In the genomic region with DNA sequence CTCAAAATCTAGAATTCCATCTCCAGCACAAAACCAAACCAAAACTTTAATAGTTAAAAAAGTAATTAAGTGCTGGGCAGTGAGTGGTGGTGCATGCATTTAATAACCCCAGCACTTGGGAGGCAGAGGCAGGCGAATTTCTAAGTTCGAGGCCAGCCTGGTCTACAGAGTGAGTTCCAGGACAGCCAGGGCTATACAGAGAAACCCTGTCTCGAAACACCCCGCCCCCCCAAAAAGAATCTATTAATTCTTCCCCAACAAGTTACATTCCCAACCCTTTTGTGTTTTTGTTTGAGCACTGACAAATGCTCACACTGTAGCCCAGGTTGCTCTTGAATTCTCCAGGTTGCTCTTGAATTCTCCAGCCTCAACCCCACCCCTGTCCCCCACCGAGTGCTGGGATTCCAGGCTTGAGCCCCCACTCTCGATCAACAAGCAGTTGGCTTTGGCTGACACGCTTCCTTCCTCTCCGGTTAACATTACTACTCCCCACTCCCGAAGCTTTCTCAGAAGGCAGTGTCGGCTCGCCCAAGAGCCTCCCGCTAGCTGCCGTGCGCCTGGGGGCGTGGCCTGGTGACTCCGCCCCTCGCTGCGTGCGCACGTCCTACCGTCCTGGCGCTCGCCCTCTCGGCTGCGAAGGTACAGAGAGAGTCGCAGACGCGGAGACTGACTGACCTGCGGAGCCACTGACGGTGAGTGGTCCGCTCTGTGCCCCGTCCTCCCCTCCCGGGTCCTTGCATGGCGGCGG, we compare ENCODE assay signal across 8 mouse cellular contexts. TPM values are rescaled to one million over a fixed set of nuclear protein-coding genes. Genes with fewer than 3 reads are reported as not detected.
DNase-seq lines count a peak whose midpoint lies in the region; ATAC-seq and TF ChIP-seq lines count a peak whose summit lies in the region.

TSS of gene Hmox2 (plus strand) at position 582 of the 748 bp plus-strand sequence.

- peak within 1 kb of the TSS; percentile 81 for H3K9ac ChIP-seq in lung, postnatal 0 days (replicated peaks; ENCODE audit: low read depth)

- H3K36me3 ChIP-seq in hindbrain, embryonic 10.5 days, result no peaks in the 10 kb centered on the region
- H3K36me3 ChIP-seq in lung, postnatal 0 days (ENCODE audit: insufficient read depth, low read length), result no peaks in the 10 kb centered on the region

- WGBS in hindbrain, embryonic 10.5 days, result 5% methylated on average over 35 of the region's 35 CpGs
- 6% methylated on average over 35 of the region's 35 CpGs for WGBS in lung, postnatal 0 days

- ATAC-seq in frontal cortex, adult (ENCODE audit: low TSS enrichment), result peak; percentile 96
- peak; percentile 94 for ATAC-seq in lung, postnatal 0 days

- H3K4me1 ChIP-seq in hindbrain, embryonic 10.5 days (replicated peaks), result peaks cover 18% of the 10 kb centered on the region
- H3K4me1 ChIP-seq in lung, postnatal 0 days (ENCODE audit: insufficient read depth, low read depth, low read length), result peaks cover 6% of the 10 kb centered on the region; the same call in 1 of the 2 replicates

- peak within 1 kb of the TSS; percentile 73 for H3K4me3 ChIP-seq in hindbrain, embryonic 10.5 days
- peak within 1 kb of the TSS; percentile 98 for H3K4me3 ChIP-seq in lung, postnatal 0 days (ENCODE audit: low read depth, low read length)

- peak within 1 kb of the TSS; percentile 63 for H3K4me2 ChIP-seq in lung, postnatal 0 days (replicated peaks; ENCODE audit: low read depth, low read length)

- no peaks in the 10 kb centered on the region for H3K9me3 ChIP-seq in hindbrain, embryonic 10.5 days
- H3K9me3 ChIP-seq in lung, postnatal 0 days (ENCODE audit: low read length), result no peaks in the 10 kb centered on the region

- H3K27ac ChIP-seq in hindbrain, embryonic 10.5 days, result peak within 1 kb of the TSS; percentile 91
- peak within 1 kb of the TSS; percentile 91 for H3K27ac ChIP-seq in lung, postnatal 0 days (ENCODE audit: low read length)

- TF ChIP-seq CTCF in lung, postnatal 0 days (IDR thresholded peaks at IDR 0.05), result no peak

- peaks cover 7% of the 10 kb centered on the region; the same call in 1 of the 2 replicates for H3K27me3 ChIP-seq in hindbrain, embryonic 10.5 days (ENCODE audit: insufficient read depth, poor library complexity, severe bottlenecking)
- no peaks in the 10 kb centered on the region for H3K27me3 ChIP-seq in lung, postnatal 0 days (replicated peaks; ENCODE audit: insufficient read depth, low read length)

- no peak for TF ChIP-seq EP300 in lung, postnatal 0 days (IDR thresholded peaks at IDR 0.05)

- peak; percentile 68 for DNase-seq in MEL-GATA-1-ER (ENCODE audit: extremely low read depth, low read depth)
- peak; percentile 96 for DNase-seq in cerebellum, adult 8-10 months
- DNase-seq in hindbrain, embryonic 10.5 days (ENCODE audit: low spot score), result peak; percentile 93
- DNase-seq in layer of hippocampus, adult 9-11 months, result peak; percentile 90
- DNase-seq in lung, postnatal 0 days (ENCODE audit: low spot score), result peak; percentile 93
- peak; percentile 94 for DNase-seq in ovary, postnatal 14 days (ENCODE audit: low spot score)
- DNase-seq in thymus, postnatal 14 days, result peak; percentile 97

RNA-seq across cellular contexts. Expression of gene Hmox2, which starts in this region (rescaled TPM):
- 84.6 and 93.3 TPM in 2 replicates for polyA plus RNA-seq in hindbrain, embryonic 10.5 days (2016; fragmentation: Nextera tagmentation; extraction: Ambion mirVana)
- polyA plus RNA-seq in lung, postnatal 0 days (2015; fragmentation: Nextera tagmentation; extraction: Ambion mirVana), result 92.4 and 97.9 TPM in 2 replicates

Comparison
In these comparisons a context has a peak if more than half of its experiments do, and no peak if none do; other contexts are left out.
1. Peak in every context shown above with its lines: DNase-seq, ATAC-seq, H3K4me3 ChIP-seq and H3K27ac ChIP-seq.